Mouse (Mus musculus): Measurements from ENCODE around the gene Iqcj. TPM values are rescaled to one million over a fixed set of nuclear protein-coding genes. Genes with fewer than 3 reads are reported as not detected.

Iqcj gene
- polyA plus RNA-seq, 1 experiment from 2014 or later = 0.55 TPM

GRCm38 (mm10) chr3:67961934-67962639 is 70.1 kb downstream of the Iqcj start:
- Histone ChIP-seq H3K9me3 (ENCODE audit: control insufficient read depth, low read length) (no peaks in the 10 kb centered on the region), H3K4me3 (replicated peaks; ENCODE audit: low read depth, low read length) (no peak overlapping the region), H3K36me3 (ENCODE audit: control insufficient read depth, insufficient read depth, low read length) (no peaks in the 10 kb centered on the region), H3K4me1 (ENCODE audit: control insufficient read depth, insufficient read depth, low read length) (peaks cover 20% of the 10 kb centered on the region; the same call in 1 of the 2 replicates), H3K9ac (replicated peaks; ENCODE audit: low read length) (no peak overlapping the region), H3K27me3 (ENCODE audit: control insufficient read depth, insufficient read depth, low read length) (no peaks in the 10 kb centered on the region), H3K4me2 (ENCODE audit: low read length) (no peak overlapping the region), H3K27ac (replicated peaks; ENCODE audit: low read depth, low read length) (no peak overlapping the region)
- 92% methylated on average over 6 of the region's 6 CpGs for WGBS
- ATAC-seq (ENCODE audit: low FRiP score, low TSS enrichment) = no peak
- no peak for DNase-seq

- Histone ChIP-seq H3K27ac (replicated peaks; ENCODE audit: low read depth, low read length) (no peak overlapping the region), H3K9ac (replicated peaks; ENCODE audit: low read length) (no peak overlapping the region), H3K9me3 (ENCODE audit: control insufficient read depth, low read length) (peaks cover 6% of the 10 kb centered on the region; the same call in 1 of the 2 replicates), H3K4me2 (ENCODE audit: low read length) (no peak overlapping the region), H3K4me1 (ENCODE audit: control insufficient read depth, insufficient read depth, low read length) (no peaks in the 10 kb centered on the region), H3K27me3 (ENCODE audit: control insufficient read depth, insufficient read depth, low read length) (no peaks in the 10 kb centered on the region), H3K4me3 (replicated peaks; ENCODE audit: low read depth, low read length) (no peak overlapping the region), H3K36me3 (ENCODE audit: control insufficient read depth, insufficient read depth, low read length) (no peaks in the 10 kb centered on the region)
- ATAC-seq (ENCODE audit: low FRiP score, low TSS enrichment) (no peak), DNase-seq (no peak)
- 81% methylated on average over 2 of the region's 2 CpGs for WGBS
These were observed 82.4 kb downstream of the Iqcj start for GRCm38 (mm10) chr3:67974340-67974998.

GRCm38 (mm10) chr3:67980006-67980405 is 88.0 kb downstream of the Iqcj start:
- ATAC-seq (ENCODE audit: low FRiP score, low TSS enrichment) = no peak
- 89% methylated on average over 1 of the region's 1 CpGs for WGBS

GRCm38 (mm10) chr3:67983329-67983728 is 91.3 kb downstream of the Iqcj start:
- H3K9ac ChIP-seq (replicated peaks; ENCODE audit: low read length) = no peak overlapping the region

More at GRCm38 (mm10) chr3:67980006-67980405, 88.0 kb downstream of the Iqcj start:
- Histone ChIP-seq H3K4me2 (ENCODE audit: low read length) (no peak overlapping the region), H3K27ac (replicated peaks; ENCODE audit: low read depth, low read length) (no peak overlapping the region), H3K4me1 (ENCODE audit: control insufficient read depth, insufficient read depth, low read length) (no peaks in the 10 kb centered on the region), H3K9me3 (ENCODE audit: control insufficient read depth, low read length) (no peaks in the 10 kb centered on the region), H3K9ac (replicated peaks; ENCODE audit: low read length) (no peak overlapping the region), H3K36me3 (ENCODE audit: control insufficient read depth, insufficient read depth, low read length) (no peaks in the 10 kb centered on the region), H3K4me3 (replicated peaks; ENCODE audit: low read depth, low read length) (no peak overlapping the region), H3K27me3 (ENCODE audit: control insufficient read depth, insufficient read depth, low read length) (no peaks in the 10 kb centered on the region)
- no peak for DNase-seq

DNA sequence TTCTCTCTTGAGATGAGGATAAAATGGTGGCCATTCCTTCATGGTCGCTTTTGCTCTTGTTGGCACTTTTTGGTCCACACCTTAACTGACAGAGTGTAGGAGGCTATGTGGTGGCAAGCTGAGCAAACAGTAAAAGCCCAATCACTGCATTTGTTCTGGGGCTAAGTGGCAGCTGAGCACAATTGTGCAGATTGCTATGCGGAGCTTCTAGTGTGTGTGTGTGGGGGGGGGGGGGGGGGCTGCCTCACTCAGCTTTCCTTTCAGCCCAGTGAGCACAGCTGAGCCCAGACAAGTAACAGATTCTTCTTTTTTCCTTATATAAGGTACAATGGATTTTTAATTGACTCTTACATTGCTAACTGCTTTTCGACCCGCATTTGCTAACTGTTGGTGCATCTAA is 110.4 kb downstream of the Iqcj start:
- Histone ChIP-seq H3K9ac (replicated peaks; ENCODE audit: low read length) (no peak overlapping the region), H3K4me2 (ENCODE audit: low read length) (no peak overlapping the region), H3K4me1 (ENCODE audit: control insufficient read depth, insufficient read depth, low read length) (no peaks in the 10 kb centered on the region), H3K9me3 (ENCODE audit: control insufficient read depth, low read length) (no peaks in the 10 kb centered on the region), H3K4me3 (replicated peaks; ENCODE audit: low read depth, low read length) (no peak overlapping the region), H3K27ac (replicated peaks; ENCODE audit: low read depth, low read length) (no peak overlapping the region), H3K36me3 (ENCODE audit: control insufficient read depth, insufficient read depth, low read length) (no peaks in the 10 kb centered on the region), H3K27me3 (ENCODE audit: control insufficient read depth, insufficient read depth, low read length) (no peaks in the 10 kb centered on the region)
- no peak for ATAC-seq (ENCODE audit: low FRiP score, low TSS enrichment)
- no peak for DNase-seq
- WGBS = 78% methylated on average over 4 of the region's 4 CpGs

More at GRCm38 (mm10) chr3:67983329-67983728, 91.3 kb downstream of the Iqcj start:
- peak overlapping the region; percentile 45; the same call in 1 of the 2 replicates for H3K27ac ChIP-seq (replicated peaks; ENCODE audit: low read depth, low read length)
- no peaks in the 10 kb centered on the region for H3K36me3 ChIP-seq (ENCODE audit: control insufficient read depth, insufficient read depth, low read length)
- H3K4me2 ChIP-seq (ENCODE audit: low read length) = no peak overlapping the region
- no peaks in the 10 kb centered on the region for H3K4me1 ChIP-seq (ENCODE audit: control insufficient read depth, insufficient read depth, low read length)
- no peaks in the 10 kb centered on the region for H3K27me3 ChIP-seq (ENCODE audit: control insufficient read depth, insufficient read depth, low read length)
- DNase-seq (peak; percentile 34), ATAC-seq (ENCODE audit: low FRiP score, low TSS enrichment) (no peak)
- H3K4me3 ChIP-seq (replicated peaks; ENCODE audit: low read depth, low read length) = no peak overlapping the region
- no peaks in the 10 kb centered on the region for H3K9me3 ChIP-seq (ENCODE audit: control insufficient read depth, low read length)
- 65% methylated on average over 12 of the region's 12 CpGs for WGBS

- ATAC-seq (ENCODE audit: low FRiP score, low TSS enrichment) = no peak
- H3K9me3 ChIP-seq (ENCODE audit: control insufficient read depth, low read length) = no peaks in the 10 kb centered on the region
These were observed 120.3 kb downstream of the Iqcj start for GRCm38 (mm10) chr3:68012342-68012741.

GRCm38 (mm10) chr3:68015786-68016185 is 123.8 kb downstream of the Iqcj start:
- Histone ChIP-seq H3K27me3 (ENCODE audit: control insufficient read depth, insufficient read depth, low read length) (no peaks in the 10 kb centered on the region), H3K27ac (replicated peaks; ENCODE audit: low read depth, low read length) (no peak overlapping the region)
- 32% methylated on average over 1 of the region's 1 CpGs for WGBS

More at GRCm38 (mm10) chr3:68012342-68012741, 120.3 kb downstream of the Iqcj start:
- Histone ChIP-seq H3K4me2 (ENCODE audit: low read length) (no peak overlapping the region), H3K27me3 (ENCODE audit: control insufficient read depth, insufficient read depth, low read length) (no peaks in the 10 kb centered on the region), H3K4me3 (replicated peaks; ENCODE audit: low read depth, low read length) (no peak overlapping the region), H3K9ac (replicated peaks; ENCODE audit: low read length) (no peak overlapping the region), H3K27ac (replicated peaks; ENCODE audit: low read depth, low read length) (no peak overlapping the region), H3K4me1 (ENCODE audit: control insufficient read depth, insufficient read depth, low read length) (no peaks in the 10 kb centered on the region), H3K36me3 (ENCODE audit: control insufficient read depth, insufficient read depth, low read length) (no peaks in the 10 kb centered on the region)
- no peak for DNase-seq

DNA sequence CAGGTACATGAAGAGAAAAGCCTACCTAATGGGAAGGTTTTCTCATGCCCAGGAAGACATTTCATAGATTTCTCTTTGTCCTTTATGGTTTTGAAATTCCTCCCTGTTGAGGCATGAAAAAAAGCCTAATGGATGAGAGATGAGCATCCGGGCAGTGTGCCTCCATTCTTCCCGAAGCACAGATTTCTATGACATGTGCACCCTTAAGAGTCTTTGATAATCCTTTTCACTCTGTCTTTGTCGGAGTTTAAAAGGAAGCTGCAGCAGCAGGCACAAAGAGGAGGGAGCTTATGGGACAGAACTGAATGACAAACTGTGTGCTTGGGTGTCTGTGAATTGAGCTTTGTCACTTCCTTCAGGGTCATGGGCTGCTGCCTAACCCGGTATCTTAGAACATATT is 127.4 kb downstream of the Iqcj start:
- WGBS = 8% methylated on average over 4 of the region's 4 CpGs
- Histone ChIP-seq H3K27ac (replicated peaks; ENCODE audit: low read depth, low read length) (no peak overlapping the region), H3K9ac (replicated peaks; ENCODE audit: low read length) (no peak overlapping the region), H3K4me2 (ENCODE audit: low read length) (no peak overlapping the region), H3K27me3 (ENCODE audit: control insufficient read depth, insufficient read depth, low read length) (no peaks in the 10 kb centered on the region), H3K36me3 (ENCODE audit: control insufficient read depth, insufficient read depth, low read length) (no peaks in the 10 kb centered on the region), H3K9me3 (ENCODE audit: control insufficient read depth, low read length) (no peaks in the 10 kb centered on the region), H3K4me3 (replicated peaks; ENCODE audit: low read depth, low read length) (no peak overlapping the region), H3K4me1 (ENCODE audit: control insufficient read depth, insufficient read depth, low read length) (0 out of 2 replicates have a peak, but pooled peaks cover 5% of the 10 kb centered on the region)
- no peak for DNase-seq
- ATAC-seq (ENCODE audit: low FRiP score, low TSS enrichment) = no peak

More at GRCm38 (mm10) chr3:68015786-68016185, 123.8 kb downstream of the Iqcj start:
- 0 out of 2 replicates have a peak, but pooled peaks cover 5% of the 10 kb centered on the region for H3K4me1 ChIP-seq (ENCODE audit: control insufficient read depth, insufficient read depth, low read length)
- DNase-seq (peak; percentile 31), ATAC-seq (ENCODE audit: low FRiP score, low TSS enrichment) (no peak)
- no peaks in the 10 kb centered on the region for H3K9me3 ChIP-seq (ENCODE audit: control insufficient read depth, low read length)
- H3K36me3 ChIP-seq (ENCODE audit: control insufficient read depth, insufficient read depth, low read length) = no peaks in the 10 kb centered on the region
- no peak overlapping the region for H3K4me2 ChIP-seq (ENCODE audit: low read length)
- H3K4me3 ChIP-seq (replicated peaks; ENCODE audit: low read depth, low read length) = no peak overlapping the region
- H3K9ac ChIP-seq (replicated peaks; ENCODE audit: low read length) = no peak overlapping the region

Measured in midbrain, embryonic 14.5 days (tissue).